Mouse (Mus musculus): Measurements from ENCODE around the gene Cped1.
"Not testable (repeated sequence)": the region's sequence is repeated elsewhere in the genome, so short reads cannot be mapped to it uniquely, and the experiment has no call there.

Cped1 gene

GRCm38 (mm10) chr6:22078686-22079264, 93.1 kb downstream of the Cped1 start:
- DNase-seq (ENCODE audit: low spot score in 2 of 2): no peak

GRCm38 (mm10) chr6:22086056-22086455, 100.3 kb downstream of the Cped1 start:
- DNase-seq (ENCODE audit: low spot score in 2 of 2): no peak

GRCm38 (mm10) chr6:22088346-22089064, 102.8 kb downstream of the Cped1 start:
- DNase-seq (ENCODE audit: low spot score in 2 of 2): peak in 1 of 2 experiments; percentile 28

GRCm38 (mm10) chr6:22091773-22092172, 106.1 kb downstream of the Cped1 start:
- no peak for DNase-seq (ENCODE audit: low spot score in 2 of 2)

- no peak for DNase-seq (ENCODE audit: low spot score in 2 of 2)
These were observed 108.1 kb downstream of the Cped1 start for GRCm38 (mm10) chr6:22093792-22094191.

GRCm38 (mm10) chr6:22097709-22098108, 112.0 kb downstream of the Cped1 start:
- peak in 1 of 2 experiments; percentile 24 for DNase-seq (ENCODE audit: low spot score in 2 of 2)

- DNase-seq (ENCODE audit: low spot score in 2 of 2): no peak
These were observed 114.1 kb downstream of the Cped1 start for GRCm38 (mm10) chr6:22099832-22100231.

GRCm38 (mm10) chr6:22101939-22102338, 116.2 kb downstream of the Cped1 start:
- DNase-seq (ENCODE audit: low spot score in 2 of 2): no peak

- DNase-seq (ENCODE audit: low spot score in 2 of 2): no peak
These were observed 117.0 kb downstream of the Cped1 start for GRCm38 (mm10) chr6:22102752-22103151.

- DNase-seq (ENCODE audit: low spot score in 2 of 2): no peak
These were observed 118.0 kb downstream of the Cped1 start for GRCm38 (mm10) chr6:22103713-22104112.

GRCm38 (mm10) chr6:22104211-22104610, 118.5 kb downstream of the Cped1 start:
- no peak for DNase-seq (ENCODE audit: low spot score in 2 of 2)

- no peak for DNase-seq (ENCODE audit: low spot score in 2 of 2)
These were observed 128.4 kb downstream of the Cped1 start for GRCm38 (mm10) chr6:22114079-22114478.

- DNase-seq (ENCODE audit: low spot score in 2 of 2): no peak
These were observed 131.0 kb downstream of the Cped1 start for GRCm38 (mm10) chr6:22116679-22117078.

- peak in 1 of 2 experiments; percentile 29 for DNase-seq (ENCODE audit: low spot score in 2 of 2)
These were observed 136.4 kb downstream of the Cped1 start for GRCm38 (mm10) chr6:22122080-22122479.

GRCm38 (mm10) chr6:22122693-22123092, 137.0 kb downstream of the Cped1 start:
- DNase-seq (ENCODE audit: low spot score in 2 of 2): no peak

- no peak for DNase-seq (ENCODE audit: low spot score in 2 of 2)
These were observed 137.6 kb downstream of the Cped1 start for GRCm38 (mm10) chr6:22123332-22123731.

GRCm38 (mm10) chr6:22124575-22125330, 139.0 kb downstream of the Cped1 start:
- not testable (repeated sequence) for DNase-seq (ENCODE audit: low spot score in 2 of 2)

GRCm38 (mm10) chr6:22135038-22135631, 149.4 kb downstream of the Cped1 start:
- DNase-seq (ENCODE audit: low spot score in 2 of 2): no peak

- DNase-seq (ENCODE audit: low spot score in 2 of 2): no peak
These were observed 151.1 kb downstream of the Cped1 start for GRCm38 (mm10) chr6:22136805-22137204.

- no peak for DNase-seq (ENCODE audit: low spot score in 2 of 2)
These were observed 155.1 kb downstream of the Cped1 start for GRCm38 (mm10) chr6:22140786-22141185.

- DNase-seq (ENCODE audit: low spot score in 2 of 2): no peak
These were observed 161.5 kb downstream of the Cped1 start for GRCm38 (mm10) chr6:22147236-22147635.

- DNase-seq (ENCODE audit: low spot score in 2 of 2): no peak
These were observed 162.8 kb downstream of the Cped1 start for GRCm38 (mm10) chr6:22148511-22148910.

Data from frontal cortex, postnatal 10 days (tissue).